Mouse (Mus musculus) fat pad, adult 2 months (tissue): ENCODE data around the gene Gm20869.
"Not testable (repeated sequence)": the region's sequence is repeated elsewhere in the genome, so short reads cannot be mapped to it uniquely, and the experiment has no call there.

Experiments used
- DNase-seq: peaks from one replicate; pipeline ENCODE4 v3.0.0-alpha.2; 2011; ENCODE audit warnings: low read depth, low spot score; ENCODE audit errors: extremely low read depth

The Gm20869 gene

DNA sequence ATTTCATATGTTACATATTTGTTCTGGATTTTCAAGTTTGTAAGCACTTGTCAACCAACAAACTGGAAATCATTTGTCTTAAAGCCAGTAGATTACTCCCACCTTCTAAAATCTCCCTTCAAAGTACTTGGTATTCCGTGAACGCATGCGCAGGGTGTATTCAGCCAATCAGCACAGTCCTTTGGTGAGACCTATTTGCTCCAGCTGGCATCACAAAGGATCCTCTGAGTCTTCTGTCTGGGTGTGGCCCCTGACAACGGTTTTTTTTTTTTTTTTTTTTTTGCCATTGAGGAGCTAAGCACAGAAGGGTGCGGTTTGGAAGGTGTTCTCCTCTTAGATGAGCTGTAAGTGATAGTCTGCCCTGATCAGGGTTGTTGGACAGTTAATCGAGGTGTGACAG is at the start of gene Gm20869:
Gene Gm20869, plus strand, starts transcription at position 301 of the 400 bp plus-strand sequence.
- DNase-seq = not testable (repeated sequence)
